Mouse (Mus musculus) c-Kit-negative CD71-positive TER-119-positive erythroid progenitor cells, embryonic 14.5 days (primary cell): ENCODE data around the gene Kdelr1.
A peak's percentile ranks its signal among the peaks of the same experiment; 100 is the strongest.

Source experiments
- DNase-seq: peaks from one replicate; pipeline ENCODE4 v3.0.0-alpha.2; 2013; ENCODE audit warnings: low read depth, low spot score

Kdelr1 gene

DNA sequence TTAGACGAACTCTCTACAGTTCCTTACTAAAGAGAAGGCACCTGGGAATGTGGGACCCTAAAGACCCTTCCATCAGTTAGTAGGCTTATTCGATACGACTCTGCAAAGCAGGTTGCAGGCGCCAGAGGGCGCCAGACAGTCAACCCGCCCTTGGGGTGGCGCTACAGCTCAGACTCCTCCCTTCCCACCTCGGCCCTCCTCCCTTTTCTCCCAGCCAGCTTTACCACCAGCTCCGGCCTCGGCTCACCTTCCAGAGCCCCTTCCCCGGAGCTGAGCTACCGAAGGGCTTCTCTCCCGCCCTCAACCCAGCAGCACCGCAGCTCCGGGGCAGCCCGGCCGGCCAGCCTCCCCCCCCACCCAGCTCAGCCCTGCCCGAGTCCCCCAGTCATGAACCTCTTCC is at the start of gene Kdelr1:
Gene Kdelr1, plus strand, starts transcription at position 149 of the 400 bp plus-strand sequence.
- peak; percentile 80 for DNase-seq

DNA sequence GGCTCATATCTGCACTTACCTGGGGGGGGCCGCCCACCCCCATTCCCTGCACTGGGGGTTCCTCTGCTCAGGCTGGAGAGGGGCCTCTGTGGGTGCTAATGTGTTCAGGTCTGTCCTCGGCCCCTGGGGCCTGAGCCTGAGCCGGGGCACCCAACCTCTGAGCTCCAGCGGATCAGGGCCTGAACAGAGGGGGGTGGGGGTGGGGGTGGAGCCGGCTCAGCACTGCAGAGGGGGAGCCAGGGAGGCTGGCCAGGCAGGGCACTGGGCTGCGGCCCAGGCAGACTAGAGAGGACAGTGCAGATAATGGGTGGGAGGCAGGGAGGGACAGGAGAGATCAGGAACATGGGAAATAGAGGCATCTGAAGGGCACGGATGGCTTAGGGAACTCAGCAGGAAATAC is 48.0 kb upstream of the Kdelr1 start, which contains the start of gene Kcnj14:
Gene Kcnj14, minus strand, starts transcription at position 185 of the 400 bp plus-strand sequence.
- DNase-seq: no peak

DNA sequence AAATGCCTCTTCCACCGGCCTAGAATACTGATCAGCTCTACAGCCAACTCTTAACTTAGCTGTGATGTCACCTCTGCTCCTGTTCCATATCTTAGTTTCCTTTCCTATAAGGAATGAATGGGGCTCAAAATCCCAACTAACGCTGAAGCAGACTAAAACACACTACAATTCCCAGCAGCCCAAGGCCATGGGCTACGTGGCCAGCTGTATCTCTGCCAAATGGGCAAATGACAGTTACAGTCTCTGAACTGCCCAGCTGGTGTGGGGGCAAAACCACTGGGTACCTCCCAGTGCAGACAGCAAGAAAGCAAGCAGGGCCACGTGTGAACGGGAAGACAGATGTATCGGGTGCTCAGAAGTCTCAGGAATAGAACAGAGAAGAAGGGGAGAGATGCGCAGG is 45.9 kb upstream of the Kdelr1 start:
- no peak for DNase-seq

DNA sequence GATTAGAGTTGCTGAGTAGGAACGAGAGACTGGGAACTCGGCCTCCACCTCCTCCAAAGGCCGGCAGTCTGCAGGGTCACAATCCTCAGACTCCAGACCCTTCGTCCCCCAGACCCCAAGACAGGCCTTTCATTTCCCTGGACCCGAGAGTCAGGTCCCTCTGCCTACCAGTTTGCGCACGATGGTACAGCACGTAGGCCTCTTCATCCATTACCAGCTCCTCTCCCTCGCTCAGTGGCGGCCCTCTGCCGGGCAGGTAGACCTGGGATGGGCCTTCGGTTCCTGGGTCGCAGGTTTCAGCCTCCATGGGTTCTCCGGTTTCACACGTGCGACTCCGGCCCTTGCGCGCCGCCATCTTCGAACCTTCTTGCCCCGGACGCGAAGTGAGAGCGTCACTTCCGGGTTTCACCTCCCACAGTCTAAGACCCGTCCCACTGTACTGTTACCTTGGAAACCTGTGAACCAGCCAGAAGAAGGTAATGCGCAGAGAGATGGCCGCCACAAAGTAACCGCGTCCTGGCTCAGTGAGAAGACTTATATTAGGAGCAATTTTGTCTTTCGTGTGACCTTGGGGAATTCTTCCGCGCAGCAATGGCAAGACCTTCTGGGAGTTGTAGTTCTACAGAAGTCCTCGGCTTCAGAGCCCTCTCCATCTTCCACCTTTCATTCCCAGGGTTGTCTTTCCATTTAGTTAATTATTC is 42.0 kb upstream of the Kdelr1 start, which contains the start of gene Grwd1:
Gene Grwd1, minus strand, starts transcription at position 518 of the 701 bp plus-strand sequence.
- peak; percentile 47 for DNase-seq

DNA sequence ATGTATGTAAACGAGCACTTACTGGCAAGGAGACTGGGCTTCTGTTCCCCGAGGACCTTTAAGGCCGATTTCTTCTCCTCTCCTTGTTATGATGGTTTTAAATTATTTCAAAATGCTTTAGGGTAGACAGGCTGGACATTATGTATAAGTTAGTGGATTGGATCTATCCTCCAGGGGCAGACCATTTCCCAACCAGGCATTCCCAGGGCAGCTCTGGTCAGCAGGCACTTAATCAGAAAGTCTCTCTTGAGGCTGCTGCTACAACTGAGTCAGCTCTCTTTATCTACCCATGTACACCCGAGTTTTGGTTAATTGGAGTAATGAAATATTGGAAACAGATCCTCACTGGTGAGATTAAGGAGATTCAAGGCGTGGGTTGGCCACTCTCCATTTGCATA is 41.4 kb upstream of the Kdelr1 start:
- DNase-seq: no peak

DNA sequence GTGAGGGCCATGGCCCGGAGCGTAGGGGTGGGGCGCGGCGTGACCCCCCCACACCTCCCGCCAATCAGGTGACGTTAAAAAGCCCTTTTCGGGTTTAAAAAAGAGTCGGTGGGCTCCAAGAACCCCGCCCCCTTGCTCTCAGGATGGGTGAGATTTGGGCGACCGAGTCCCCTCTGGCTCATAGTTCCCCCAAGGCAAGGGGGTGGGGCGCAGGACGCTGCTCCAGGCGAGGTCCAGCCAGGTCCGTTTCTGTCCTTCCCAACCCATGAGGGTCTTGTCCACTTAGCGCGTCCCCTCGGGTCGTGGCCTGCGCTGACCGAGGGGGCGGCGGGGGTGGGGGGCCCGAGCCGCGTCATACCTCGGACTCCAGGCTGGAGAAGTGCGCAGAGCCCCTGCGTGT is 40.1 kb upstream of the Kdelr1 start:
- no peak for DNase-seq

DNA sequence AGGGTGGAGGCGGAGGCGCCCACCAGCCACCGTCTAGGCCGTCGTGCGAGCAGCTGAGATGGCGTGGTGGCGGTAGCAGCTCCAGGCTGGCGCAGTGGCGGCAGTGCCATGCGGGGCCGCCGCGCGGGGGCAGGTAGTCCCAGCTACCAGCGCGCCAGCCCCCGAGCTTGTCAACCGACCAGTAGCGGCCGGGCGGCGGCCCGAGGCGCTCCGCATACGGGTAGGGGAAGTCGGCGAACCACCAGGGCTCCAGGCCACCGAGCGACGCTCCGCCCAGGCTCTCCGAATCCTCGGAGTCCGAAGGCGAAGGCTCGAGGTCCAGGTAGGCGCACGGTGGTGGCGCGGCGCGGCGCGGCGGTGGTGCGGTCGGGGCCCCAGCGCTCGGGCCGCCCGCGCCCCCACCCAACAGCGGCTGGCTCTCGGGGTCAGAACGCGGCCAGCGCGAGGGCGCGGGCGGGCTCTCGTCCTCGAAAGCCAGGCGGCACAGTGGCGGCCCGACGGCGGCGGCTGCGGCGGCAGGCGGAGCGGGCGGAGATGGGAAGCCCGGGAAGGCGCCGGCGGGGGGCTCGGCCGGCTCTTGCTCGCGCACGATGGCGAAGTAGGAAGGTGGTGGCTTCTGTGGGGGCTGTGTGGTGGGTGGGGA is 39.3 kb upstream of the Kdelr1 start:
- no peak for DNase-seq

DNA sequence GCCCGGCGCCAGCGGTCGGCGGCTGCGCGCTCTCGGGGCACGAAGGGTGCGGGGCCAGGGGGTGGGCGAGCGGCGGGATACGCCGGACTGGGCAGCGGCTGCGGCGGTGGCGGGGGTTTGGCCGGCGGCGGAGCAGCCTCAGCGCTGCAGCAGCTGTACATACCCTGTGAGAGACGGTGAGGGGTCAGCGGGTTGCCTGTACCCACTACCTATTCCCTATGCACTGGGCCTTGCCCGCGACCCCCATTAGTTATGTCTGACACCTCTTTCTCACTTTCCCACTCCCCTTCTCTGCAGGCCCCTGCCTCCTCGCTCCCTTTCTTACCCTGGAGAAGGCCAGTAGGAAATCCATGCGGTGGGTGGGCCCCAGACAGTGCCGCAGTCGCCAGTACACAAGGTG is 38.6 kb upstream of the Kdelr1 start:
- no peak for DNase-seq

DNA sequence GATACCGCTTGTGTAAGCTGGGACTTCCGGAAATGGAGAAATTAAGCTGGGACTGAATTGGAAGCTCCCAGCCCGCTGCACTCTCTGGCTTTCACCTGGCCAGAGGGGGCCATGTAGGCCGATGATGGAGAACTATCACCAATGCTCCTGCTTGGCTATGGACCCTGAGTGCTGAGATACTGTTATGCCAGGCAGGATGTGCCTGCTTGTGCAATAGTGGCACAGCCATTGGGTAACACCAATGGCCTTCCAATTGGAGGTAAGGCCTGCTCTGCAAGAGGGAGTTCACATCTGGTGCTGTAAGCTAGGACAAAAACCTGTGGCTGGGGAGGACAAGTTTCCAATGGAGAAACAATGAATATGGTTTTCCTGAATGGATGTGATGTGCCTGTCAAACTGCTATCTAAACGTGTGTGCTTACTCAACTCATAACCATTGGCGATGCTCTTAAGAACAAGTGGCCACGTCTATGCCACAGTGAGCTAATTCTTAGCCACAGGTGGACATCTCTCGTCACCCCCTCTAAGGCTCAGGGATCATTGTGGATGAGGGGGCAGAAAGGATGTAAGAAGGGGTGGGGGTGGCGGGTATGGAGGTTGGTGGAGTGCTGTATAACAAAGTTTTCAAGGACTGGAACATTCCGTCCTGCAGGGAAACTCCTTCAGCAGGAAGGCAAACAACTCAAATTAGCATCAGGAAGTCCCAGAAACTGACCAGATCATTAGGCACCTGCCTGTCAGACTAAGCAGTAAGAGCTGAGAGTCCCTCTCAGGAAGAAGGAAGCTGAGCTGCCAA is 29.4 kb upstream of the Kdelr1 start:
- no peak for DNase-seq

DNA sequence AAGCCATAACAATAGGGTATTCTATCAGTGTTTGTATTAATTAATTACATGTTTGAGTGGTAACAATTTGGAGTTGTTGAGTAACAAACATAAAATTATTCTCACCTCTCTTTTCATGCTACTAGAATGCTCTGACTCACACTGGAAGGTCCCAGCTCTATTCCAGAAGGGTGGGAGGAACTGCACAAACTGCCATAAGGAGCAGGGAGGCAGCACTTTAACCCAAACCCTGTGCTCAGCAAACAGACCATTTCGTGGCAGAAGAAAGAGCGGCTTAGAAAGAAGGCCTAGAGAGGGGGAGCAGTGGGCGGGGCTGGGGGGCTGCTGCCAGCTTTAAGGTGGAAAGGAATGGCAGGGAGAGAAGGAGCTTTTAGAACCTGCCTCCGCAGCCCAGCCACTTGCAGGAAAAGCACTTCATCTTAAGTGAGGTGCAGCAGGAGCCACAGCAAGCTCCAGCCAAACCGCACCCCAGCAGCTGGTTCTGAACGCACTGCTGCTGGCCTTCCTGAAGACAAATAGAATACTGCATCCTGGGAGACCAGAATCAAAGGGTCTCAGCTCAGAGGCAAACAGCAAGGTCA is 24.0 kb upstream of the Kdelr1 start:
- DNase-seq: no peak

DNA sequence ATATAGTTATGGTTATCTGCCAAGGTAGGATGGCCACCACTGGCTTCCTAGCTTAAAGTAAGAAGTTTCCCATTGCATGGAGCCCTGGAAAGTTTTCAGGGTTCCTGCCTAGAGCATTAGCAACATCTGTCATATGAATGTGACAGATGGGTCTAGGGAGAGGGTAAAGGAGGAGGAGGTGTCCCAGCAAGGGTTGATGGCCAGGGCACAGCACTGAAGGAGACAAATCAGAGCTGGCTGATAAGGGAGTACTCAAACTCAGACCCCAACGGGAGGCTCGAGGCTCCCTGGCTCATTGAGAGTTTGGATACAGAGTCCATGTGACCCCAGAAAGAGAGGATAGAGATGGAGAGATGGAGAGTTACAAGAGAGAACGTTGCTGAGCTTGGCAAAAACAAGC is 21.9 kb upstream of the Kdelr1 start:
- DNase-seq: no peak

DNA sequence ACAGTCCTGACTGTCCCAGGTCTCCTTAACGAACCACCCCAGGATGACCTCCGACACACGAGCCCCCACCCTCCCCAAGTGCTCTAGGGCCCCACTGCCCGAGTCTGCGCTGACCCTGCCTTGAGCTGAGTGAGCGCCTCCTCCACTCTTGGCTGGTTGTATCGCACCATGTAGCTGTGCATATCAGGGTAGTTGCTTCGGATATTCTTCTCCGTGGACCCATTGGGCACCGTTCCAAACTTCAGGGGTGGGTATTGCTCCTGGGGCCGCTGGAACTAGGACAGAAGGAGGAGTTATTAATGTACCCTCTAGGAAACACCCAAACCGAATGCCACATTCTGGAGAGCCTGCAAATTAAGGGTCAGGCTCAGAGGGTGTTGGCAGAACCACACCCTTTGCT is 19.5 kb upstream of the Kdelr1 start:
- DNase-seq: no peak

DNA sequence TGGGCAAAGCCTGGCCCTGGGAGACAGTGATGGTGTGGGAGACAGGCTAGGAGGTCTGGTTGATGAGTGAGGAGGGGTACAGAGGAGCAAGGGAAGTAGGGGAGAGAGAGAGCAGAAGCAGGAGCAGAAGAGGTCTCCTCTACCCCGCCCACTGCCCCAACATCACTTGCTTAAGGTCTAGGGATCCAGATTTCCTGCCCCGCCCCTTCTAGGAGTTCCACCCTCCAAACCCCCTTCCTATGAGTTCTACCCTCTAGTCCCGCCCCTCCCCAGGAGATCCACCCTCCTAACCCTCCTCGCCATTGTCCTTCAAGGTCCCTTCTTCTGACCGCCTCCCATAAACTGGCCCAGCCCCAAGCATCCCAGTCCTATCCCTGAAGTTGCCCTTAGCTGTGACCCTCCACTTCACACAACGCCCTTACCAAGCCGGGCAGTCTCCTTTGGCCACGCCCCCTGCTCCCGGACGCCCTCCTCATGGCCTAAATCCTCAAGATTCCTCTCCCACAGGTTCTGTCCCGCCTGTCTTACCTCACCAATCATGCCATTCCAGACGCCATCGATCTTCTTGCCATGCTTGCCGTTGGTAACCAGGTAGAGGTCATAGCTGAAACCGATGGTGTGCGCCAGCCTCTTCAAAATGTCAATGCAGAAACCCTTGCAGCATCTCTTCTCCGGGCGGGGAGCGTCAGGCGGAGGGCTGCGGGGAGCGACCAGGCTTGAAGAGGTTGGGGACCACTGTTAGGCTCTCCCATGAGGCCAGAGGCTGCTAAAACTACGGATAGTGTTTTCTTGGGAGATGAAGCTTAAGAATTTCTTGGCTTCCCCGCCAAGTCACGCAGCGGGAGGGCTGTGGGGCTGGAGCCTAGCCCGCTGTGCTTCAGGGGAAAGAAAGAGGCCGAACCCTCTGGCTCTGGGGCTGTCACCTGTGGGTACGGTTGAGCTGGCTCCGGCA is 15.3 kb upstream of the Kdelr1 start:
- DNase-seq: no peak

DNA sequence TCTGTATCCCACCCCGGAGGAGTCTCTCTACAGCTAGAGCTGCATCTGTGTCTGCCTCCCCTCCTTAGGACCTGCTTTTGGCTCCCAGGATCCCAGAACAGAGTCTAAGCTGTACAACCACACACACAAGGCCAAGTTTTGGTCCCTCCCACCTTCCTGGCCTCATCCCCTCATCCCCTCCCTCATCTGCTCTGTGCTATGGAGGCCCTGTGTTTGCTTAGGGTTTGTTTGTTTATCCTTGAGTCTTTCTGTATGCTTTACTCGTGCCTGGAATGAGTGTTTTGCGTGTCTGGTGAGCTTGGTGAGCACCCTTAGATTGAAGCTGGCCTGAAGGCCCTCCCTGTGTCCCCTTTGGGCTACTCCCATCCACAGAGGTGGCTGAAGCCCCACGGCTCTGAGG is 13.6 kb upstream of the Kdelr1 start:
- no peak for DNase-seq

DNA sequence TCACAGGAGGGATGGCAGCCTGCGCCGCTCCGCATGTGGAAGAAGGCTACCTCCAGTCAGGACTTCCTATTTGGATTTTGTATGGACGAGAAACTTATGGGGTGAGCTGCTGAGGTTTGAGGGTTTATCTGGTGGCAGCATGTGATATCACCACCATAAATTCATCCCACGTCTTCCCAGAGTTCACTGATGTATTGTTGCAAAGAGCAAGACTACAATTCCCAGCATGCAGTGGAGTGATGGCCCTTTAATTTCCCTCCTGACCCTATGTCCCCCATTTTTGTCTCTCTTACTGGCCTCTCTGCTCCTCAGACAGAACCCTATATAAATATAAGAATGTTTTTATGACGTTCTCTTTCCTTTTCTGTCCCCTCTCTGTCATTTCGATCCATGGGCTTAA is 9.8 kb upstream of the Kdelr1 start:
- no peak for DNase-seq

DNA sequence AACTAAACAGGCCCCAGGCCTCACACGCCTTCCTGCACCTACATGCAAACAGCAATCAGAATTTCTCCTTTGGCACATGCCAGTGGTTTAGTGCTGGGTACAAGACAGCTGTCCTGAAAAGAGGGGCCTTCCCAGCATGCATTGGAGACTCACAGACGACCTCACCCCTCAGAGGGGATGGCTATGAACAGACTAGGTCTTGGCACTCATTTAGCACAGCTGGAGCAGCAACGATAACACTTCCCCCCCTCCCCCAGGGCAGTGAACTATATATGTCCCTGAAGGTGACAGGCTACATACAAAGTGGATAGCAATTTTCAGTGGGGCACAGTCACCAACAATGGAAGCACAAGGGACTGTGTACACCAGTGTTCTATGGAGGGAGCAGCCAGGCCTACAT is 8.1 kb upstream of the Kdelr1 start:
- no peak for DNase-seq

DNA sequence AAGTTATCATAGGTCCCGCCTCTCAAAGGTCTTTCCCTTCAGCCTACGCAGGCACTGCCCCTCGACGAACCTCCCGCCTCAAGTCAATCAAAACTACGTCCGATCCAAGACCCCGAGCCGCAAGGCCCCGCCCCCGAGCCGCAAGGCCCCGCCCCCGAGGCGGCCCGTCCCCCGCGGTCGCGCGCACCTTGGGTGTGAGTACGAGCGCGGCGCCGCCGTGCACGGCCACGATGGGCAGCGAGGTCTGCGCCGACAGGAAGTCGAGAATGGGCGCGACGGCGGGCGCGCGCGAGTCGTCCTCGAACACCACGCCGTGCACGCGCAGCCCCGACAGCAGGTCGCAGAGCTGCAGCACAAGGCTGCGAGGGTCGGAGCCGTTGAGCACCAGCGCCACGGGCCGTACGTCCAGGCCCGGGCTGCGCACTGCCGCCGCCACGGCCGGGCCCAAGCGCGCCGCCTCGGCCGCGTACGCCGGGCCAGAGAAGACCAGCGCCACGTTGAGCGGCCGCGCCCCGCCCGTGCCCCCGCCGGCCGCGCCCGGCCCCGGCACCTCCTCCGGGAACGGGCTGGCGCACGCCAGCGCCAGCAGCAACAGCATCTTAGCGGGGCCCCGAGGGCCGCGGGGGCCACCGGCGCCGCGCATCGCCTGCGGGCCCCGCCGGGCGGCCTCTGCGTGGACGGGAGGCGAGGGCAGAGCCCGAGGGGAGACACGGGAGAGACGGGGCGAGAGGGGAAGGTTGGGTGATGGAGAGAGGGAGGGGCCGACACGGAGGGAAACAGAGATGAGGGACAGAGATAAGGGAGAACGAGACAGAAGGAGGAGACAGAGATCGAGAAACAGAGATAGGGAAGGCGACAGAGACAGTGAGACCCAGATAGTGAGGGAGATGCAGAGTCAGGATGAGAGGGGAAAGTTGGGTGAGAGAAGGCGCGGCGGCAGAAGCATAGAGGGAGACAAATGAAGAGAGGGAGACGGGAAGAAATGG is 6.4 kb upstream of the Kdelr1 start:
- DNase-seq: no peak

DNA sequence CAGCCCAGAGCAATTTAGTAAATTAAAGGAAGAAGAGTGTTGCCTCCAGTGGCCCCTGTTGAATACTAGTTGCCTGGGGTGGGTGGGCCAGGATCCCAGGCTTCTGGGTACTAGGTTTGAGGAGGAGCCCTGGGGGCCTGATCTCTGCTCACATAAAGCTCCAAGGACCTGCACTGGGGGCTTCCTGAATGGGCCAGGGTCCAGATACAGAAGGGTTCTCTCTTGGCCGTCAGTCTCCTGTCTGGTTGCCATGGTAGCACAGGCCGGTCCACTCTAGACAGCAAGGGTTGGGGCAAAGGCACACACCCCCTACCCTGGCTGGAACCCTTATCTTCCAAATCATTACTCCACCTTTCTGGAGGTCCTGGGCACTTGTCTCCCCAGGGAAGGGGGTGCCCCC is 4.7 kb upstream of the Kdelr1 start:
- DNase-seq: no peak

DNA sequence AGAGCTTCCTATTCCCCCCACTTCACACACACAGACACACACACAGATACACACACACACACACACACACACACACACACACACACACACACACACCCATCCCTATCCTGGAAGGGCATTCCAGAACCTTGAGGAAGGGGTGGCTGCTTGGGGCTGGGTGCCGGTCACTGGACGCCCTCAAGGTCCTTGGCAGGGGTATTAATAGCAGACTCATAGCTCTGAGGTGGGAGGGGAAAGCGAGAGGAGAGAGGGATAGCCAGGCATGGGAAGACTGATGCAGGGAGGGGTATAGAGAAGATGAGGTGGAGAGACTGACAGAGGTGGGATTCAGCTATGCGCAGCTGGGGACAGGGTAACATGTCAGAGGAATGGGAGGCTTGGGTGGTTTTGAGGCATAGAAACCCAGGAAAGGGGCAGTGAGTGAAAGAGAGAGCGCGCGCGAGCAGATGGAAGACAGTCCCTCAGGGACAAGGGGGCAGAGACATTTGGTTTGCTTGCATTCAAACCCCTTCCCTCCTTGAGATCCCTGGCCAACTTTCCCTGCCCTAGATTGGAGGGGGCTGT is 3.4 kb upstream of the Kdelr1 start:
- DNase-seq: no peak

DNA sequence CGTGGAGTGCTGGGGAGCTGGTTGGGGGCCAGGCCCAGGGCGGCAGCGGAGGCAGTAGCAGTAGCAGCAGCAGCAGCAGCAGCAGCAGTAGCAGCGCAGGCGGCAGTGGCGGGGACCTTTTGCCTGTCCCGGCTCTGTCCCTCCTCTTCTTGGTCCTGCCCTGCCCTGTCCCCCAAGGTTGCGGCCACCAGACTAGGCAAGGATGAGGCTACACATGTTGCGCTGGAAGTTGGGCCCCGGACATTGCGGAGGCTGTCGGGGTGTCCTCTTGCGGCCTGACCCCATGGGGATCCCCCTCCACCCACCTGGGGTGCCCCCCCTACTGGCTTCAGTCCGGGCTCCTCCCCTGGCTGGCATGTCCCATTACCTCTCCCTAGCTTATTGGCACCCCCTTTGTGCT is 2.8 kb upstream of the Kdelr1 start:
- DNase-seq: no peak
